Mouse (Mus musculus) intestine, postnatal 0 days (tissue): ENCODE results near the gene Apol7e. TPM values are rescaled to one million over a fixed set of nuclear protein-coding genes. Genes with fewer than 3 reads are reported as not detected.

Source experiments
- ATAC-seq: fragments of 200-750 bp; cut with Nextera tagmentation; 2 replicates; pipeline ENCODE4 v1.8.0; 2017; ENCODE audit warnings: mild to moderate bottlenecking, moderate TSS enrichment, moderate library complexity
- H3K27ac ChIP-seq: fragments of 300-500 bp; sonication (generic); 2 replicates; pipeline ENCODE4 v1.5.1; 2014; ENCODE audit warnings: mild to moderate bottlenecking, low read depth, low read length, moderate library complexity
- H3K27me3 ChIP-seq: fragments of 300-500 bp; sonication (generic); replicated peaks from 2 replicates; pipeline ENCODE4 v1.6.1; 2014; ENCODE audit warnings: low read length, mixed read lengths; ENCODE audit not compliant: control insufficient read depth, insufficient read depth
- H3K36me3 ChIP-seq: fragments of 300-500 bp; sonication (generic); 2 replicates; pipeline ENCODE4 v1.6.1; 2014; ENCODE audit warnings: mild to moderate bottlenecking, moderate library complexity; ENCODE audit not compliant: control insufficient read depth, insufficient read depth
- H3K4me1 ChIP-seq: fragments of 300-500 bp; sonication (generic); replicated peaks from 2 replicates; pipeline ENCODE4 v1.6.1; 2014; ENCODE audit warnings: antibody characterized with exemption, low read length, mixed read lengths; ENCODE audit not compliant: control insufficient read depth, insufficient read depth
- H3K4me2 ChIP-seq: fragments of 300-500 bp; sonication (generic); replicated peaks from 2 replicates; pipeline ENCODE4 v1.6.1; 2014; ENCODE audit warnings: low read depth, mild to moderate bottlenecking, moderate library complexity
- H3K4me3 ChIP-seq: fragments of 300-500 bp; sonication (generic); 2 replicates; pipeline ENCODE4 v1.5.1; 2014; ENCODE audit warnings: low read depth, low read length
- H3K9ac ChIP-seq: fragments of 300-500 bp; sonication (generic); 2 replicates; pipeline ENCODE4 v1.6.1; 2014; ENCODE audit warnings: mild to moderate bottlenecking, low read depth, low read length
- H3K9me3 ChIP-seq: fragments of 300-500 bp; sonication (generic); 2 replicates; pipeline ENCODE4 v1.6.1; 2016; ENCODE audit warnings: mixed run types; ENCODE audit not compliant: control insufficient read depth
- CTCF ChIP-seq: sonication (generic); IDR thresholded peaks from 2 replicates; pipeline ENCODE4 v1.5.1; 2016; ENCODE audit warnings: low read depth, mild to moderate bottlenecking, control low read depth, antibody characterized with exemption, moderate library complexity
- WGBS: fragments of 180-500 bp; shearing (Covaris S2); extraction: QIAGEN DNeasy Blood & Tissue Kit; methylation state at CpG from one replicate; pipeline ENCODE4 v1.1.7; 2014; 5-methylcytosine and 5-hydroxymethylcytosine counted together
- polyA plus RNA-seq: library from polyadenylated mRNA; unstranded; fragments of >200 nt; fragmentation: Nextera tagmentation; extraction: Ambion mirVana; gene quantifications from 2 replicates; pipeline ENCODE4 v1.2.1, GENCODE M21; 2015

The Apol7e gene
- polyA plus RNA-seq, 1 experiment from 2014 or later = 0.22 TPM

DNA sequence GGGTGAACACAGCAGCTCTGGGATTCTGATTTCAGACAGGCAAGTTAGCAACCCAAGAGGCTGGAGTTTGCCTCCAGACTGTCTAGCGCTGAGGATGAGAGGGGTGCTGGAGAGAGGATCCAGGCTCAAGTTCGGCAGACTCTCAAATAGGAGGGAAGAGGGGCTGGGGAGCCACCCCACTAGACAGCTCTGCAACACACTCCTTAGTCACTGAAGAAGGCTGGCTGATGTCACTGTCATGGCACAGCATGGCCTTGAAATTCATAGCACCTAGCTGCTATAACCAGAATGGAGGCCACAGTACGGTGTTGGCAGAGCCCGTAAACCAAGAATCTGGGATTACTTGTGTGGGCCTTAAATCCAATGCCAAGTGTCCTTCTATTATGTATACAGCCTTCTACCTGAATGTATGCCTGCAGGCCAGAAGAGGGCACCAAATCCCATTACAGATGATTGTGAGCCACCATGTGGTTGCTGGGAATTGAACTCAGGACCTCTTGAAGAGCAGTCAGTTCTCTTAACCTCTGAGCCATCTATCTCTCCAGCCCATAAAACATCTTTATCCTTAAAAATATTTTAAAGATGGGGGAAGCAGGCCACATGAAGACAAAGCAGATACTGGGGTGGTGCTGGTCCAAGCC is 59.0 kb downstream of the Apol7e start:
- H3K4me1 ChIP-seq = no peaks in the 10 kb centered on the region
- 0 out of 2 replicates have a peak, but pooled peaks cover 11% of the 10 kb centered on the region for H3K27me3 ChIP-seq
- peak; percentile 58 for TF ChIP-seq CTCF
- H3K9me3 ChIP-seq = no peaks in the 10 kb centered on the region
- no peak overlapping the region for H3K9ac ChIP-seq
- H3K4me3 ChIP-seq = no peak overlapping the region
- no peak overlapping the region for H3K4me2 ChIP-seq
- H3K27ac ChIP-seq = no peak overlapping the region
- H3K36me3 ChIP-seq = peaks cover 27% of the 10 kb centered on the region
- WGBS = 75% methylated on average over 4 of the region's 4 CpGs
- ATAC-seq = no peak

DNA sequence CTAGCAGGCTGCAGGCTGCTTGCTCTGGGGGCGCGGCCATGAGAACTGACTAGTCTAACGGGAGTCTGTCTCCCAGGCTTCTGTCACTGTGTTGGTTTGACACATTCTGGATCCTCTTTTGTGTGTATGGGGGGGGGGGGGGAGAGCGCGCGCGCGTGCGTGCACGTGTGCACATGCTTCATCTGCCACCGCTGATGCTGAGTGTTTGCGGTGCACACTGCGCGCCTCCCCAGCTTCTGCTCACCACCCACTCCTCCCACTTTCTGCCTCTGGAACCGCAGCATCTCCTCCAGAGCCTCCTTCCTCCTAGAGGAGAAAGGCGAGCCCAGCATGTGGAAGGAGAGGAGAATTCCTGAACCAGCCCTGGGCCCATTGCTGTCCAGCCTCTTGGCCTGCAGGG is 61.4 kb downstream of the Apol7e start:
- Histone ChIP-seq H3K27ac (no peak overlapping the region), H3K9ac (no peak overlapping the region), H3K4me3 (no peak overlapping the region), H3K36me3 (peaks cover 51% of the 10 kb centered on the region), H3K4me2 (no peak overlapping the region), H3K4me1 (no peaks in the 10 kb centered on the region), H3K27me3 (0 out of 2 replicates have a peak, but pooled peaks cover 5% of the 10 kb centered on the region), H3K9me3 (no peaks in the 10 kb centered on the region)
- WGBS = 93% methylated on average over 16 of the region's 16 CpGs
- TF ChIP-seq CTCF = no peak
- ATAC-seq = no peak

DNA sequence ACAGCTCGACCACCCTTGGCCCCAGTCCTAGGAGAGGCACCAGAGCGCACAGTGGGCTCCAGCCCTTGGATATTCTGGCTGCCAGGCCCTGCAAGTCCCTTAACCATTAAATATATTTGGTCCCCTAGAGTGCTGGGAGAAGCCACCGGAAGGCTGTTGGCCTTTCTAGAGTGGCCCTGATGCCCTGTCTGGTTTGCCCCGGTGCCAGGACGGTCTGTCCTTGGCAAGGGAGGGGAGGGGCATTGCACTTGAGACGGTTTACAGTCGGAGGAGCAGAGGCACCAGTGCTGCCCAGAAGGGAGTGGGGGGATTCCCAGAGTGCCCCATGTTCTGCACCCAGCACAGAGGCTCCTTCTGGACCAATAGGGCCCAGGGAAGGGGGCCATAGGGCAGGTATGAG is 62.4 kb downstream of the Apol7e start:
- Histone ChIP-seq H3K36me3 (peaks cover 61% of the 10 kb centered on the region), H3K4me3 (no peak overlapping the region), H3K4me2 (no peak overlapping the region), H3K27ac (no peak overlapping the region), H3K9ac (no peak overlapping the region), H3K27me3 (0 out of 2 replicates have a peak, but pooled peaks cover 2% of the 10 kb centered on the region), H3K4me1 (no peaks in the 10 kb centered on the region), H3K9me3 (no peaks in the 10 kb centered on the region)
- ATAC-seq = no peak
- TF ChIP-seq CTCF = no peak
- WGBS = 93% methylated on average over 7 of the region's 7 CpGs

DNA sequence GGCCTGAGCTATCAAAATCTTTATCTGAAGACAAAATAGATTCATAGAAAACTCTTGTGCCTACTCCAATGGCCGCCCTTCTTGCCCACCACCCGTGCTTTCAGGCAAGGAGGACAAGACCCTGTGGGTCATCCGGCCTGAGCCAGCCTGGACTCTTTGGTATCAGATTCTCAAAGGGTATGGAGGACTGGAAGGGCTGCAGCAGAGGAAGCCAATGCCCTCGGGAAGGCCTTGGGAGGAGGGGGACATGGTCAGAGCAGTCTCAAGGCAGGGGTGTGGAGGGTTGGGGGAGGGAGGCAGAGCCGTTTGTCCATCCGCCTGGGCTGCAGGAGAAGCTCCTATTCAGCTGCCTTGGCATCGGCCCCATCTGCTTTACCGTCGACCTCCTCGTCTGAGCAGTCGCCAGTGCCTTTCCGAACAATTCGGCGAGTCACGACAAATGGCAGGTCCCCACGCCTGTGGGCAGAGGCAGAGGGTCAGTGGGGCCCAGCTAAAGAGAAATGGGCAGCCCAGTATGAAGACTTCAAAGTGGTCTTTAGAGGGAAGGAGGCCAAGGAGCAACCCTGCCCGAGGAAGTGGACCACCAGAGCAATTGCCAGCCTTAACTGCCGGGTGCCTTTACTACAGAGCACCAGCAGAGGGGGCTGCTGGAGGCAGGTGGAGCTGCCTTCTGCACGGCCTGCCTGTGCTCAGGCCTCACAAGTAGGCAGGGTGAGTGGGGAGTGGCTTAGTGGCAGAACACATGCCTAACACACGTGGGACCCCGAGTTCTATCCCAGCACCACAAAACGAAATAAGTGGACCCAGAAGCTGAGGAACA is 63.1 kb downstream of the Apol7e start:
- H3K36me3 ChIP-seq = peaks cover 68% of the 10 kb centered on the region
- peak; percentile 42; the same call in 1 of the 2 replicates for ATAC-seq
- H3K4me3 ChIP-seq = no peak overlapping the region
- H3K4me2 ChIP-seq = no peak overlapping the region
- H3K27me3 ChIP-seq = no peaks in the 10 kb centered on the region
- H3K9ac ChIP-seq = no peak overlapping the region
- no peaks in the 10 kb centered on the region for H3K9me3 ChIP-seq
- WGBS = 79% methylated on average over 22 of the region's 22 CpGs
- H3K4me1 ChIP-seq = no peaks in the 10 kb centered on the region
- H3K27ac ChIP-seq = no peak overlapping the region
- peak; percentile 81 for TF ChIP-seq CTCF

DNA sequence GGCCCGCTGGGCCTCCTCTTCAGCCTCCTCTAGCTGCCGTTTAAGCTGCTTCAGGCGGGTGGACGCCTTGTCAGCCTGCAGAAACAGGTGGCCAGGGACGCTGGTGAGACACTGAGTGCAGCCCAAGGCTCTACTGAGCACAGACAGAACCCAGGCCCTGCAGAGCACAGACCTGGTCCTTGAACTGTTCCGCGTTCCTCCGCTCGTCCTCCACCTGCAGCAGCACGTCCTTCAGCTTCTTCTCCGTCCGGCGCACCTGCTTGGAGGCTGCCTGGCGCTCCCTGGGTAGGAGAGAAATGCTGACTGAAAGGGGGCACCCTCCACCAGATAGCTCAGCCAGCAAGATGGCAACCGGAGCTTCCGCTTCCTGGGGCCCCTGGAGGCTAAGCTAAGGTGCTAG is 64.4 kb downstream of the Apol7e start:
- Histone ChIP-seq H3K36me3 (peaks cover 81% of the 10 kb centered on the region), H3K4me3 (no peak overlapping the region), H3K4me1 (no peaks in the 10 kb centered on the region), H3K27me3 (no peaks in the 10 kb centered on the region), H3K9me3 (no peaks in the 10 kb centered on the region), H3K27ac (no peak overlapping the region), H3K4me2 (no peak overlapping the region), H3K9ac (no peak overlapping the region)
- 91% methylated on average over 16 of the region's 16 CpGs for WGBS
- no peak for TF ChIP-seq CTCF
- no peak for ATAC-seq

DNA sequence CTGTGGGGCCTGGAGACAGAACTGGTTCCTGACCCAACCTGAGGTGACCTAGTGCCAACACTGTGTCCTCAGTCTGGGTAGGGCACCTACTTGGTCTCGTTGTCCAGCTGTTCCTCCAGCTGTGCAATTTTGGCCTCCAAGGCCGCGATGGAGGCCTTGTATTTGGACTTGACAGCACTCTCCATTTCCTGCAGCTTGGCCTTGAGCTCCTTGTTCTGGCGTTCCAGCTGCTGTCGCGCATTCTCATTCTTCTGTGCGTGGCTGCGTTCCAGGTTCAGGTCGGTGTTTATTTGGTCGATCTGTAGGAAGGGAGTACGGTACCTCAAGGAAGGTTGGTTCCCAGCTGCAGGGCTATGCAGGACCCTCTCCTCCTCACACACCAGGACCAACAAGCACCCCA is 65.0 kb downstream of the Apol7e start:
- ATAC-seq = no peak
- WGBS = 79% methylated on average over 11 of the region's 11 CpGs
- Histone ChIP-seq H3K4me1 (no peaks in the 10 kb centered on the region), H3K4me3 (no peak overlapping the region), H3K36me3 (peaks cover 87% of the 10 kb centered on the region), H3K9me3 (no peaks in the 10 kb centered on the region), H3K9ac (no peak overlapping the region), H3K27ac (no peak overlapping the region), H3K4me2 (no peak overlapping the region), H3K27me3 (no peaks in the 10 kb centered on the region)
- no peak for TF ChIP-seq CTCF
